Mouse (Mus musculus) liver, embryonic 14.5 days (tissue): ENCODE results near the gene Rbfox1.

ENCODE experiments used
- CTCF ChIP-seq: IDR thresholded peaks from 2 replicates; pipeline ENCODE4 v1.5.1; 2016; ENCODE audit warnings: antibody characterized with exemption, low read depth, control low read depth
- EP300 ChIP-seq: IDR thresholded peaks from 2 replicates; pipeline ENCODE4 v1.6.1; 2016; ENCODE audit warnings: antibody characterized with exemption, low read depth

DNA sequence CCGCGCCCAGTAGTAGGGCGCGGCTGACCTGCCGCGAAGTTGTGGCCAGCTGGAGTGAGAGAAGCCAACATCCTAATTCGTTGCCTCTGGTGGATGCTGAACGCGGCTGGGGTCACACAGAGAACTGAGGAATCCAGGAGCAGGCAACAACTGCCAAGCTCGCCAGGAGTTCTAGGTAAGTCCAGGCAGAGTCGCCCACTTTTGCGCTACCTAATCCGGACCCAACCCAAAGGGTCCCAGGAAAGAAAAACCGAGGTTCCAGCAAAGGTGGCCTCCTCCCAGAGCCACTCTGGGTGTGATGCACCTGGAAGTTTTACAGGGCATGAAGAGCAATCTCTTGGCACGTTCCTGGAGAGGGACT, 515 bp downstream of the Rbfox1 start:
- TF ChIP-seq CTCF: no peak
- TF ChIP-seq EP300: no peak
